Mouse (Mus musculus): ENCODE data around the gene Ddx39.

Gene Ddx39

DNA sequence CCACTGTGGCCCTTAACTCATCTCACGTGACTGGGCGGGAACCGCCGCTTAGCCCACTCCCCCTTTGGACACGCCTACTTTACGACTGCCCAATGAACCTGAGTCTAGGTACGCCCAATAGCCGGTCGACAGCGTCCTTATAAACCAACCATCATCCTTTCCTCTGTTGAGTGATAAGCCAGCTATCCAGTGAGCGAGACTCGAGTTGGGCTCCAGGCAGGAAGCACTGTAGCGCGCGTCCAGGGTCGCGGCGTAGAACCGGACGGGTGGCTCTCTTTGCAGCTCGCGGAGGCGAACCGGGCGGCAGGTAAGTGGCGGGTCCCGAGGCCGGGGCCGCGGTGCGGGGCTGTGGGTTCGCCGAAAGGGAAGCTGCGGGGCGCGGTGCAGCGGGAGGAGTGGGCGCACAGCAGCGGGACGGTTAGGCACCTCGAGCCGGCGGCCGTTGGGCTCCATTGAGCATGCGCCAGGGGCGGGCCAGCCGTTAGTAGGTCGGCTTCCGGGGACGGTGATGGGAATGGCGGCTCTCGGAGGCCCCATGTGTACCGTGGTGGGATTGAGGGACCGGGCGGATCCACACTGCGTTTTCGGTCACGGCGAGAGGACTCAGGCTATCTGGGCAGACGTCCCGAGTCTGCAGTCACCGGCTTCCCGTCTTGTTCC, at the start of gene Ddx39:
Gene Ddx39, plus strand, starts transcription at position 147 of the 660 bp plus-strand sequence.
- DNase-seq, result peak; percentile 98

- peak; percentile 62 to 84 for DNase-seq
These were observed 48.8 kb upstream of the Ddx39 start, which contains the start of gene Ptger1 for GRCm38 (mm10) chr8:83665969-83666865. Ptger1 (plus strand) TSS chr8:83666678.

GRCm38 (mm10) chr8:83666866-83667234, 48.1 kb upstream of the Ddx39 start:
- DNase-seq, result no peak

GRCm38 (mm10) chr8:83667526-83667925, 47.5 kb upstream of the Ddx39 start:
- DNase-seq, result no peak

DNA sequence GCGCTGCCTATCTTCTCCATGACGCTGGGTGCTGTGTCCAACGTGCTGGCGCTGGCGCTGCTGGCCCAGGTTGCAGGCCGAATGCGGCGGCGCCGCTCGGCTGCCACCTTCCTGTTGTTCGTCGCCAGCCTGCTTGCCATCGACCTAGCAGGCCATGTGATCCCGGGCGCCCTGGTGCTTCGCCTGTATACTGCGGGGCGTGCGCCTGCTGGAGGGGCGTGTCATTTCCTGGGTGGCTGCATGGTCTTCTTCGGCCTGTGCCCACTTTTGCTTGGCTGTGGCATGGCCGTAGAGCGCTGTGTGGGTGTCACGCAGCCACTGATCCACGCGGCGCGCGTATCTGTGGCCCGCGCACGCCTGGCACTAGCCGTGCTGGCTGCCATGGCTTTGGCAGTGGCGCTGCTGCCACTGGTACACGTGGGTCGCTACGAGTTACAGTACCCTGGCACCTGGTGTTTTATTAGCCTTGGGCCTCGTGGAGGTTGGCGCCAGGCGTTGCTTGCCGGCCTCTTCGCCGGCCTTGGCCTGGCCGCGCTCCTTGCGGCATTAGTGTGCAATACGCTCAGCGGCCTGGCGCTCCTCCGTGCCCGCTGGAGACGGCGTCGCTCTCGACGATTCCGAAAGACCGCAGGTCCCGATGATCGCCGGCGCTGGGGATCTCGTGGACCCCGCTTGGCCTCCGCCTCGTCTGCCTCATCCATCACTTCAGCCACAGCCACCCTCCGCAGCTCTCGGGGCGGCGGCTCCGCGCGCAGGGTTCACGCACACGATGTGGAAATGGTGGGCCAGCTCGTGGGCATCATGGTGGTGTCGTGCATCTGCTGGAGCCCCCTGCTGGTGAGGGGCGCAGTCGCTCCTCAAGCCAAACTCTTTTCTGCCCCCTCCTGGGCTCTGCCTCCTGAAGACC, 46.7 kb upstream of the Ddx39 start:
- DNase-seq, result peak; percentile 59 to 63

DNA sequence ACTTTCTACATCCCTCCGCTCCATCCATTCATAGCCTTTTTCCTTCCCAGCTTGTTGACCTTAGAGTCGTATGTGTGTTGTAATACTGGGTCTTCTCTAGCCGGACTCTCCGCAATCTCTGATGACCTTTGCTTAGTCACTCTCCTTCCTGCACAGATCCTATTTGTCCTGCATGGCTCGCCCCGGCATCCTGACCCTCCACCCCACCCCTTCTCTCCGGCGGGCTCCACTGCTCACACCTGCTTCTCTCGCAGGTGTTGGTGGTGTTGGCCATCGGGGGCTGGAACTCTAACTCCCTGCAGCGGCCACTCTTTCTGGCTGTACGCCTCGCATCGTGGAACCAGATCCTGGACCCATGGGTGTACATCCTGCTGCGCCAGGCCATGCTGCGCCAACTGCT, 46.0 kb upstream of the Ddx39 start:
- DNase-seq, result no peak

GRCm38 (mm10) chr8:83672936-83673335, 42.0 kb upstream of the Ddx39 start:
- DNase-seq, result no peak

- DNase-seq, result no peak
These were observed 40.5 kb upstream of the Ddx39 start for GRCm38 (mm10) chr8:83674497-83674896.

- DNase-seq, result no peak
These were observed 35.1 kb upstream of the Ddx39 start for GRCm38 (mm10) chr8:83679866-83680265.

GRCm38 (mm10) chr8:83680603-83681002, 34.4 kb upstream of the Ddx39 start:
- no peak for DNase-seq

DNA sequence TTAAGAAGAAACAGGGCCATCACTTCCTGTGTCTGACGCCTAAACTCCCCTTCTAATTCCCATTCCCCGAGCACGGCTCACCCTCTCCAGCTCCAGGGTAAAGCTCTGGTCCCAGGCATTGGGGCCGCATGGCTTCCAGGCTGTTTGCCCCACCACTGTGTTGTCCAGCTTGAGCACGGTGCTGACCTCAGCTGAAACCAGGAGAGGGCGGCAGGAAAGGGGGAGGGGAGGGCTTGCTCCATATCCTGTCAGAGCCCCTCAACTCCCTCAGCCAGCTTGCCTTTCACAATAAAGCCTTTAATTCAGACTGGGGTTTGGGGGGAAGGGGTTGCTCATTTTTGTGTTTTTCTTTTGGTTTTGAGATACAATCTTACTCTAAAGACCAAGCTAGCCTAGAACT, 33.9 kb upstream of the Ddx39 start:
- DNase-seq, result no peak

- no peak for DNase-seq
These were observed 30.5 kb upstream of the Ddx39 start for GRCm38 (mm10) chr8:83684517-83684916.

GRCm38 (mm10) chr8:83689264-83689663, 25.7 kb upstream of the Ddx39 start:
- no peak for DNase-seq

GRCm38 (mm10) chr8:83693609-83694236, 21.3 kb upstream of the Ddx39 start:
- no peak for DNase-seq

- peak in 1 of 2 experiments; percentile 62 for DNase-seq
These were observed 20.4 kb upstream of the Ddx39 start for GRCm38 (mm10) chr8:83694369-83695160.

DNA sequence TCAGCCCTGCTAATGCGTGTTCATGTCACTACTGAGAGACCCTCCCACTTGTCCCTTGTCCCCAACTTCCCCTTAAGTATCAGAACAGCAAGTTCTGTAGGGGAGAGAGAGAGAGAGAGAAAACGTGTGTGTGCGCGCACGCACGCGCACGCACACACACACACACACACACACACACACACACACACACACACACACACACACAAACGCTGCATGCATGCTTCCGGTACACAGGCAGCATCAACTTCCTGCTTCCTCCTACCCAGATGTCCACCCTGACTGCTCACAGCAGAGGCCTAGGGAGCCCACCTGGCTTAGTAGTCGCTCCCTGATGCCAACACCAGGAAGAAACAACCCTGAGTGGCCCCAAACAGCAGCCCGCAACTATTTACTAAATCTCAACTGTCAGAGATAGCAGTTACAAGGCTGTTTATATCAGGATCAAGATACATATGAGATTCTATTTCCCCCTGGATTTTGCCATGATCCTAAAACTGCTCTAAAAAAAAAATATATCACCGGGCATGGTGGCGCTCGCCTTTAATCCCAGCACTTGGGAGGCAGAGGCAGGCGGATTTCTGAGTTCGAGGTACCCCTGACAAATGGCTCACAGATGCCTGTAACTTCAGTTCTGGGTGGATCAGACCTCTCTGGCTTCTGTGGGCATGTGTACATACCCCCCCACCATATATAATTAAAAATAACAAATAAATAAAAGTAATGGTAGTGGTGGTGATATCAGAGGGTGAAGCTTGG, 19.4 kb upstream of the Ddx39 start:
- peak; percentile 25 to 57 for DNase-seq

DNA sequence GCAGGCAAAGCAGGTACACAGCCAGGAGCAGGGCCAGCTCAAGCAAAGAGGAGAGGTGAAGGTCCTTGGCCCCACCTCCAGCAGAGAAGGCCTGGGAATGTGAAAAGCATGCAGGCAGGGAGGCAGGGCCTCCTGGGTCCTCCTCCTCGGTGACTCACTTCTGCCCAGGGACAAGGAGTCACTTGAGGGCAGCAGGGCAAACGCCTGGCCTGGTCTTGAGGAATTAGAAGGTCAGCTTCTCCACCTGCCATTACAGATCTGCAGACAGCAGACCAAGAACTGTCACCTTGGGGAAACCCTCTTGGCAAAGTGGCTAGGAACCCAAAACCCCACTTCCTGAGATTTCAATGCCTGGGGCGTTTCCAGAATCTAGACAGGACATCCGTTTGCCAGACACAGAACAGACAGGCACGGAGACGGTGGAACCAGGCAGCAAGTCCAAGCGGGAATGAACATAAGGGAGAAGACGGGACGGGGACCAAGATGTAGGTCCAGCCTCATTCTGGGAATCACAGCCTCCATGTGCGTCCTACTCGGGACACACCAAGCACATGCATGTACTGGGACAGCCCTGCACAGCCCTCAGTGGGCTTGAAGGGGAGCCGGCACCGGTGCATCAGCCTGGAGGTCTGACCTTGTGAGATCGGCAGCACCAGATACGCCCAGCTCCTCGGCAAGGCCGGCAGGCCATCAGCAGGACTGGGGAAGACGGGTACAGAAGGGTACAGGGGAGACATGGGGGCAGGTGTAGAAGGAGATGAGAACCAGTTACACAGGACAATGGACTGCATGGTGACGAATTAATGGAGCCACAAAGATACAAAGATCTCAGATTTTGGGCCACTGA, 17.4 kb upstream of the Ddx39 start:
- DNase-seq, result peak; percentile 67 to 91

- DNase-seq, result peak; percentile 41 to 76
These were observed 16.7 kb upstream of the Ddx39 start for GRCm38 (mm10) chr8:83698291-83698660.

DNA sequence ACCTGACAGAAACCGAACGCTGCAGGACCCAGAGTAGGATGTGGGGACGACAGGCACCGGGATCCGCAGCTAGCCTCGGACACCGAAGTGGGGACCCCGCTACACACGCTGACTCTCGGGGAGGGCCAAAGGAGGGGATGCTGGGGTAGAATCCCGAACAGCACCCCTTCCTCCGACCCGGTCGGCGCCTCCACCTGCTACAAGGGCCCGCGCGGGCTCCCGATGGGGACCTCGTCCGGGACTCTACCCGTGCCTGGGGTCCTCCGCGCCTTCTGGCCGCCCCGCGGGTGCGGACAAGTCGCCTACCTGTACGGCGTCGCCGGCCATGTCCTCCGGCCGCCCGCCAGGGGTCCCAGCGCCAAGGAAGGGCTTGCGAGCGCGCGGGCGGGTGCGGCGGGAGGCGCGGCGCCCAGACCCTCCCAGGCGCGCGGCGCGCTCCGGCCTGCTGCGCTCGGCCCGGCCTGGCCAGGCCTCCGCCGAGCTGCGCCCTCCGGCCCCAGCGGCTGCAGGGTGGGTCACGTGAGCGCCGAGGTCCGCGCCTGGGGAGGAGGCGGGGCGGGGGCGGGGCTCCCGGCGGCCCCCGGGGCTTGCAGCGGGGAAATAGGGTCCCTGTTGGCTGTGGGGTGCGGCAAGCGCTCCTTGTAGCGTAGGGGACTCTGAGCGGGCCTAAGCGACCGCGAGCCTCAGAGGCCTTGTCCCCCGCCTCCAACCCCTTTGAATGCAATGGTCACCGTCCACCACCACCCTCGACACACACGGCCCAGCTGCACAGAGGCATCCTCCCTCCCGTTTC, 16.1 kb upstream of the Ddx39 start, which contains the start of gene Pkn1:
Gene Pkn1, minus strand, starts transcription at position 519 of the 793 bp plus-strand sequence.
- DNase-seq, result peak; percentile 82 to 94
